Mouse (Mus musculus): ENCODE results near the gene Chrdl2.
"Not testable (repeated sequence)": the region's sequence is repeated elsewhere in the genome, so short reads cannot be mapped to it uniquely, and the experiment has no call there.

Chrdl2 gene

GRCm38 (mm10) chr7:100042120-100042519 is 36.1 kb downstream of the Chrdl2 start:
- DNase-seq: peak in 1 of 2 experiments; percentile 36

DNA sequence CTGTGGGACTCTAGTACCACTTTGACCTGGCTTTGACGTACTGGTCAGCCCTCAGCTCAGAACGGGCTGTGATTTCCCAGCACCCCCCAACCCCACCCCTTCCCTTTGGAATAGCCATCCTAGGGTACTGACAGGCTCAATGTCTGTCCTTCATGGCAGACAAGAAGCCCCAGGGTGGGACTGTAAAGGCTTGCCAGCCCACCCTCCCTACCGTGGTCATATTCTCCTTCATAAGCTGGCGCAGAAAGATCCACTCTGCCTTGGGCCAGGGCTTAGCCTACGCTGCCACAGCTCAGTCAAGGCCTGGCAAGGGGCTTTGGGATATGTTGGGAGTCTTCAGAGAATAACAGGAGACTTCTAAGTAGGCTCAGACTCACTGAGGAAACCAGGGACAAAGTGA is 37.1 kb downstream of the Chrdl2 start:
- peak; percentile 55 to 63 for DNase-seq

DNA sequence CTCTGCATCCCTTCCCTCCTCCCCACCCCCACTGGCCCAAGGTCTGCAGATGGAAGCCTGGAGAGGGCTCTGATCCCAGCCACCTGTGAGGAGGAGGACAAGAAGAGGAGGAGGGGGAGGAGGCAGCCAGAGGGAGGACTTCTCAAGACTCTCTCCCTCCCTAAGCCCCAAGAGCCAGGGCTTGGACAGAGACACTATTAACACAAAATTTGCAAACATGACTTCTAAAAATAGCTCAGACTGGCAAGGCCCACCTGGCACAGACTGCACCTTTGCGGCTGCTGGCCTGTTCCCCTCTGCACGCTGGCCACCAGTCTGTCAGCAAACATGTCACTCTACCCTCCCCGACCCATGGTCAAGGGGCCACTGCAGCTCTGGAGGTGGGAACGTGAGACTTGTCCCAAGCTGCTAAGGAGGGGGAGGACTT is 37.6 kb downstream of the Chrdl2 start:
- peak; percentile 85 to 86 for DNase-seq

- peak; percentile 51 to 66 for DNase-seq
Observed at GRCm38 (mm10) chr7:100046486-100046885, 40.5 kb downstream of the Chrdl2 start.

DNA sequence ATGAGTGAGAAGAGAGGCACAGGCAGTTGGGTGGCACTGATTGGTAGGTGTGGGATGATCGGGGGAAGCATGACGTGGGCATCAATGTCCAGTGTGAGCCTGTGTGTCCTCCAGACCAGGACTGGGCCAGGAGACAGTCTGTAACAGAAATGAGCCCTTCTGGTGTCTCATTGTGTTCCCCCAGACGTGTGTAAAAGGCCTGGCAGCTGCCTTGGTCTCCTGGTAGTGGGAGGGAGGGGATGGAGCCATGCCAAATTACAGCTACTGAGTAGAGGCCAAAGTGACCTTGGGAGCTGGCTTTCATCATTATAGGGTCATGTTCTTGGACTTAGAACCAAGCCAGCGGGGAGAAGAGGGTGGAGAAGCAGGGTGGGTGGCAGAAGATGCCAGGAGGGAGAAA is 45.9 kb downstream of the Chrdl2 start:
- DNase-seq: peak; percentile 36 to 72

- DNase-seq: not testable (repeated sequence)
Observed at GRCm38 (mm10) chr7:100052991-100053390, 47.0 kb downstream of the Chrdl2 start.

GRCm38 (mm10) chr7:100073959-100074358 is 68.0 kb downstream of the Chrdl2 start:
- peak; percentile 18 to 35 for DNase-seq

DNA sequence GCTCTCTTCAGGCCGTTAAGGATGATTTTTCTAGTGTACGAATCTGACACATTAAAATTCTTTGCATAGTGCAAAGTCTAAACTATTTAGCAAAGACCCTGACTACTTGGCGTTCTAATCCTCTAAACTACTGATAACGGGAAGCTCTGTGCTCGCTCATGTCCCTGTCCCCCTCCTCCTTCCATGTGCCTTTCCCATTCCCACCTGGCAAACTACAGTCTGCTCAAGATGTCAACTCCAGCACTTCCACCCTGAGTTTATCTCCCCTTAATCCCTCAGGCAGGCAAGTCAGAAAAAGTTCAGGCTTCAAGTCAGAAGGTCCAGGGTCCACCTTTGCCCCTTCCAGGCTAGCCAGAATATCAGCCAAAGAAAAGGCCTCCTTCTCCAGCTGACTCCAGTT is 70.3 kb downstream of the Chrdl2 start:
- DNase-seq: no peak

GRCm38 (mm10) chr7:100077071-100077470 is 71.1 kb downstream of the Chrdl2 start:
- no peak for DNase-seq

DNA sequence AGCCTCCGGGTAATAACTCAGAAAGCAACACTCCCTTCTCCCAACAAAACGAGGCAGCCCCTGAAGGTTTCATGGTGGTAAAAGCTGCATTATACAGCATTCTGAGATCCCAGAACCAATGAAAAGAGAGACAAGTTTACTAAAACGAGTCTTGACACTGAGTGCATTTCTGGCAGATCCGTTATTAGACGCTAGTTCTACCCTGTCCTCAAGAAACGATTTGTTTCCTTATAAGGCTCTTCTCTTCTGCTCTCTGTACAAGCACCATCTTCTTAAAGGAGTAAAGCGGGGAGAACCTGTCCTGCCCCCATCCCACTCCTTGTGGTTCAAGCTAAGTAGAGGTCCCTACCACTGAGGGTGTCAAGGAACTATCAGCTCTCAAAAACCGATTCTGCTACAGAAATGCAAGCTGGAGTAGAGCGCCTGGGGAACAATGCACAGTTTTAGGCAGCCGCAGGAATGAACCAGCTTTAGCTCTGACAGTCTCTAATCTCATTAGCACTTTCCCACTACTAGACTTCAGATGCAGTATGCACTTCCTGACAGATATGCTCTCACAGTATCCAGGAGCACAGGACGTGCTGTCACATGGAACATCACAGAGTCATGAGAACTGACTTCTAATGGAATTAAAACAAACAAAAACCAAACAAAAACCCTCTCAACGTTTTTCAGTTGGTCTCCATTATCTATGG is 74.3 kb downstream of the Chrdl2 start:
- DNase-seq: no peak

GRCm38 (mm10) chr7:100082836-100083235 is 76.9 kb downstream of the Chrdl2 start:
- DNase-seq: no peak

DNA sequence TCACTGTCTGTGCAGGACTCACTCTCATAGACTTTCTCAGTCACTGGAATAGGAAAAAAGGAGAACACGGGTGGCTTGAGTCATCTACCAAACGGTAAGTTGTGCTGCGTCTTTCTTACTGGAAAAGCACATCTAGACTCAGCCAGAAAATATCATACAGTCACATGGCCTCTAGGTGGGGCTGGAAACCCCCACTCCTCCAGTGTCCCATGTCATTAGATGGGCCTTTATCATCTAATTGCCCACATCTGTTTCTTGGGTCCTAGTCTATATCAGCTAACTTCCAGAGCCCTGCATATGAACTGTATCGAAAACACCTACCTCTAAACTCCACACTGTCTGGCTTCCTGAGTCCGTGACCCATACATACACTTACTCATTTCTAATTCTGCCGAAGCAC is 77.8 kb downstream of the Chrdl2 start:
- DNase-seq: no peak
